Mouse (Mus musculus): ENCODE measurements around the gene Gm11596.
"Not testable (repeated sequence)": the region's sequence is repeated elsewhere in the genome, so short reads cannot be mapped to it uniquely, and the experiment has no call there.

Gene Gm11596

DNA sequence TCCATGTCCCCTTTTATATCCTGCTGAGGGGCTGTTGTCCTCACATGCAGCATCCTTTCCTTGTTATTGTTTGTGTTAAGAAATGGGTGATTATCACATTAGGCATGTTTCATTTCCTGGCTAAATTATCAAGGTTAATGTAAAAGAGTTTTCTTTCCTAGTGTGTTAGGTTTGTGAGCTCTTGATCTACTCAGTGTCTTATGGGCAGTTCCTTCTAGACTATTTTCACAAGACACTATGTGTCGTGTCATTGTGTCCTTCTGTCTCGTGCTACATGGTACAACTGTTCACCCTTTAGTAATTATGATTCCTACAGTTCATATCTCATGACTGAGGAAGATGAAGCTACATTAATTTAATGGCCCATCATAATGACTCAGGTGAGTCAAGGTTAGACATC lies at the start of gene Gm11596:
Gm11596 (minus strand) TSS at position 101 of the 400 bp plus-strand sequence.
- no peak for DNase-seq (ENCODE audit: low spot score in 2 of 2)

DNA sequence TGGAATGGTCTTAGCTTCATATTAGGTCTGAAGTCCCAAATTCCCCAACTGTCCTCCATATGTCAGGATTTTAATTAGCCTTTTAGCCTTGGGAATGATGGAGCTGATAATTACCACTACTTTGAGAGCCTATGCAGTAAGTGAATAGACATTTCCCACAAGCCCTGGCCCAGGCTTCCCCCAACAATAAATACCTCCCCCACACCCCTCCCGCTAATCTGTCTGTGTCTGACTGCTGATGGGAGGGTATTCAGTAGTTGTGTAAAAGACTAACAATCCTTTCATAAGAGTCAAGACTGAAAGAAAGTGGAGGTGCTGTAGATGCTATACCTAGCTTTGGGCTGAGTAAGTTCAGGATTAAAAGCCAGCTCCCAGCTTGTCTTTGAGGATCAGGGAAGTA lies 48.9 kb upstream of the Gm11596 start:
- no peak for DNase-seq (ENCODE audit: low spot score in 2 of 2)

DNA sequence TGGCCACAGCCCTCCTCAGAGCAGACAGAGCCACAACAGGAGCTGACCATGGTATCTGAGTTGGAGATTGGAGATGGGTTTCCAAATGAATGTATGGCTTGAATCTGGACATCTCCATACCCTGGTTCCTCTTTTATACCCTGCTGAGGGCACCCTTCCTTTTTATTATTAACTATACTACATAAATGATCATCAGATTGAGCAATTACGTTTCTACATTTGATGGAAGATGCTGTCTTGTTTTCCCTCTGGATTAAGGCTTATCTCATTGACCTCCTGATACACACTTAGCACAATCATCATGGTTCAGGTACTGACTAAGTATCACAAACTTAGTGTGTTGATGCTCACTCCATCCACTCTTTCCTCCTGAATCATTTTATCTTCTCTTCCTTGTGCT lies 44.7 kb upstream of the Gm11596 start, which contains the start of gene 2300003K06Rik:
2300003K06Rik (minus strand) TSS at position 101 of the 400 bp plus-strand sequence.
- no peak for DNase-seq (ENCODE audit: low spot score in 2 of 2)

DNA sequence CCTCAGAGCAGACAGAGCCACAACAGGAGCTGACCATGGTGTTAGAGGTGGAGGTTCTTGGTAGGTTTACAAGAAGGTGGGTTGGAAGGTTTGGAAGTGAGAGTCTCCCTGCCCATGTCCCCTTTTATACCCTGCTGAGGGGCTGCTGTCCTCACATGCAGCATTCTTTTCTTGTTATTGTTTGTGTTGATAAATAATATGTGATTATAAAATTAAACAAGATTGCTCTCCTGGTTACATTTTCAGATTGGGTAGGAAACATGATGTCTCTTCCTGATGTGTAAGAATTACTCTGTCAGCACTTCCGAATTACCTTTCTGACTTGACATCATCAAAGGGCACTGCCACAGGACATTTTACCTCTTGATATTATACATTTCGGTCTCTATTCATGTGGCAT lies 22.3 kb upstream of the Gm11596 start, which contains the start of gene Gm11564:
Gm11564 (minus strand) TSS at position 101 of the 400 bp plus-strand sequence.
- not testable (repeated sequence) for DNase-seq (ENCODE audit: low spot score in 2 of 2)

DNA sequence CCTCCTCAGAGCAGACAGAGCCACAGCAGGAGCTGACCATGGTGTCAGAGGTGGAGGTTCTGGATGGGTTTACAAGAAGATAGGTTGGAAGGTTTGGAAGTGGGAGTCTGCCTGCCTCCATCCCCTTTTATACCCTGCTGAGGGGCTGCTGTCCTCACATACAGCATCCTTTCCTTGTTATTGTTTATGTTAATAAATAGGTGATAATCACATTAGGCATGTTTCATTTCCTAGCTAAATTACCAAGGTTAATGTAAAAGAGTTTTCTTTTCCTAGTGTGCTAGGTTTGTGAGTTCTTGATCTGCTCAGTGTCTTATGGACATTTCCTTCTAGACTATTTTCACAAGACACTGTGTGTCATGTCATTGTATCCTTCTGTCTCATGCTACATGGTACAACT lies 16.5 kb upstream of the Gm11596 start, which contains the start of gene Krtap4-13:
Krtap4-13 (minus strand) TSS at position 101 of the 400 bp plus-strand sequence.
- not testable (repeated sequence) for DNase-seq (ENCODE audit: low spot score in 2 of 2)

DNA sequence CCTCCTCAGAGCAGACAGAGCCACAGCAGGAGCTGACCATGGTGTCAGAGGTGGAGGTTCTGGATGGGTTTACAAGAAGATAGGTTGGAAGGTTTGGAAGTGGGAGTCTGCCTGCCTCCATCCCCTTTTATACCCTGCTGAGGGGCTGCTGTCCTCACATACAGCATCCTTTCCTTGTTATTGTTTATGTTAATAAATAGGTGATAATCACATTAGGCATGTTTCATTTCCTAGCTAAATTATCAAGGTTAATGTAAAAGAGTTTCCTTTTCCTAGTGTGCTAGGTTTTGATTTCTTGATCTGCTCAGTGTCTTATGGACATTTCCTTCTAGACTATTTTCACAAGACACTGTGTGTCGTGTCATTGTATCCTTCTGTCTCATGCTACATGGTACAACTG lies 11.1 kb upstream of the Gm11596 start, which contains the start of gene Gm11554:
Gm11554 (minus strand) TSS at position 101 of the 400 bp plus-strand sequence.
- not testable (repeated sequence) for DNase-seq (ENCODE audit: low spot score in 2 of 2)

DNA sequence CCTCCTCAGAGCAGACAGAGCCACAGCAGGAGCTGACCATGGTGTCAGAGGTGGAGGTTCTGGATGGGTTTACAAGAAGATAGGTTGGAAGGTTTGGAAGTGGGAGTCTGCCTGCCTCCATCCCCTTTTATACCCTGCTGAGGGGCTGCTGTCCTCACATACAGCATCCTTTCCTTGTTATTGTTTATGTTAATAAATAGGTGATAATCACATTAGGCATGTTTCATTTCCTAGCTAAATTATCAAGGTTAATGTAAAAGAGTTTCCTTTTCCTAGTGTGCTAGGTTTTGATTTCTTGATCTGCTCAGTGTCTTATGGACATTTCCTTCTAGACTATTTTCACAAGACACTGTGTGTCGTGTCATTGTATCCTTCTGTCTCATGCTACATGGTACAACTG lies 5.6 kb upstream of the Gm11596 start, which contains the start of gene Gm11569:
Gm11569 (minus strand) TSS at position 101 of the 400 bp plus-strand sequence.
- DNase-seq (ENCODE audit: low spot score in 2 of 2), result not testable (repeated sequence)

DNA sequence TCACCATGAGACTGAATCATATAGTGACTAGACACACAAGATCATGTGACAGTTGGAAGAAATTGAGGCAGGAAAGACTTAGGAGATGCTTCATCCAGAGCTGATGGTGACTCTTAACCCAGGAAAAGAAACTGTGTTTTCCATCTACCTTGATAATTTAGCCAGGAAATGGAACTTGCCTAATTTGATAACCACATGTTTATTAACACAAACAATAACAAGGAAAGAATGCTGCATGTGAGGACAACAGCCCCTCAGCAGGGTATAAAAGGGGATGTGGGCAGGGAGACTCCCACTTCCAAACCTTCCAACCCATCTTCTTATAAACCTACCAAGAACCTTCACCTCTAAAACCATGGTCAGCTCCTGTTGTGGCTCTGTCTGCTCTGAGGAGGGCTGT lies 8.4 kb downstream of the Gm11596 start, which contains the start of gene Krtap4-9:
Krtap4-9 (plus strand) TSS at position 301 of the 400 bp plus-strand sequence.
- DNase-seq (ENCODE audit: low spot score in 2 of 2), result not testable (repeated sequence)

DNA sequence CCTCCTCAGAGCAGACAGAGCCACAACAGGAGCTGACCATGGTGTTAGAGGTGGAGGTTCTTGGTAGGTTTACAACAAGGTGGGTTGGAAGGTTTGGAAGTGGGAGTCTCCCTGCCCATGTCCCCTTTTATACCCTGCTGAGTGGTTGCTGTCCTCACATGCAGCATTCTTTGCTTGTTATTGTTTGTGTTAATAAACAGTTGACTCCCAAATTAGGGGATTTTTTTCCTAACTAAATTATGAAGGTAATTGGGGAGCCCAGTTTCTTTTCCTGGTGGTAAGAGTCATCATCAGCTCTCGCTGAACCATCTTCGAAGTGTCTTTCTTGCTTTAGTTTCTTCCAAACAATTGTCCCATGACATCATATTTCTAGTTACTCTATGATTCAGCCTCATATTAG lies 12.7 kb downstream of the Gm11596 start, which contains the start of gene Krtap4-8:
Krtap4-8 (minus strand) TSS at position 101 of the 400 bp plus-strand sequence.
- no peak for DNase-seq (ENCODE audit: low spot score in 2 of 2)

DNA sequence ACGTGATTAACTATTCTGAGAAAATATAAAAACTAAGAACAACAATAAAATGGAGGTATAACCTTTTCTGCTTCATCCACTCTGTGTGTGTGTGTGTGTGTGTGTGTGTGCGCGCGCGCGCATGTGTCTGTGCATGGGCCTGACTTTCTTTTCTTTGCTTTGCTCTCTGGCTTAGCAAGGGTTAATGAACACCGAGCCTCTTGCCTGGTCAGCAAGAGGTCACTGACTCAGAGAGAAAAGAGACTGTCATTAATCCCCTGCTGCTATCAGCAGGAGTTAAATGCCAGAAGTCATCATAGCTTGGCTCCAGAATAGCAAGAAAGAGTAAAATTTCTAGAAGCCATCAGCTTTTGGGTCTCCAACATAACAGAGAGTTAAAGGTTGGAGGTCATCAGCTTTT lies 14.9 kb downstream of the Gm11596 start:
- DNase-seq (ENCODE audit: low spot score in 2 of 2), result no peak

DNA sequence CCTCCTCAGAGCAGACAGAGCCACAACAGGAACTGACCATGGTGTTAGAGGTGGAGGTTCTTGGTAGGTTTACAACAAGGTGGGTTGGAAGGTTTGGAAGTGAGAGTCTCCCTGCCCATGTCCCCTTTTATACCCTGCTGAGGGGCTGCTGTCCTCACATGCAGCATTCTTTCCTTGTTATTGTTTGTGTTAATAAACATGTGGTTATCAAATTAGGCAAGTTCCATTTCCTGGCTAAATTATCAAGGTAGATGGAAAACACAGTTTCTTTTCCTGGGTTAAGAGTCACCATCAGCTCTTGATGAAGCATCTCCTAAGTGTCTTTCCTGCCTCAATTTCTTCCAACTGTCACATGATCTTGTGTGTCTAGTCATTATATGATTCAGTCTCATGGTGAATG lies 20.5 kb downstream of the Gm11596 start, which contains the start of gene Gm11595:
Gm11595 (minus strand) TSS at position 101 of the 400 bp plus-strand sequence.
- not testable (repeated sequence) for DNase-seq (ENCODE audit: low spot score in 2 of 2)

DNA sequence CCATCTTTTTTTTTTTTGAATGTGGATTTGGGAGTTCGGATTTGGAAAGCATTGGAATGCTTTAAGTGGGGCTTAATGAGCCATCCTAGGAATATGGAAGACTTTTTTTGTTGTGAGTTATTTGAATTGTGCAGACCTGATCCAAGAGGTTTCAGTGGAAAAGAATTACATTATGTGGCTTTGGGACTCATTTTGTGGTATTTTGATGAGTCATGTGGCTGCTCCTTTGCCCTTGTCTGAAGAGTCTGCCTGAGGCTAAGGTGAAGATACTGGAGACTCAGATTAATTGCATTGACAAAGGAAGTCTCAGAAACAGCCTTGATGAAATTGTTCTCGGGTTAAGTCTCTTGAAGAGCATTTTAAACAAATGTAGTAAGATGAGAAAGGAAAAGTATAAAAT lies 24.9 kb downstream of the Gm11596 start:
- DNase-seq (ENCODE audit: low spot score in 2 of 2), result no peak

DNA sequence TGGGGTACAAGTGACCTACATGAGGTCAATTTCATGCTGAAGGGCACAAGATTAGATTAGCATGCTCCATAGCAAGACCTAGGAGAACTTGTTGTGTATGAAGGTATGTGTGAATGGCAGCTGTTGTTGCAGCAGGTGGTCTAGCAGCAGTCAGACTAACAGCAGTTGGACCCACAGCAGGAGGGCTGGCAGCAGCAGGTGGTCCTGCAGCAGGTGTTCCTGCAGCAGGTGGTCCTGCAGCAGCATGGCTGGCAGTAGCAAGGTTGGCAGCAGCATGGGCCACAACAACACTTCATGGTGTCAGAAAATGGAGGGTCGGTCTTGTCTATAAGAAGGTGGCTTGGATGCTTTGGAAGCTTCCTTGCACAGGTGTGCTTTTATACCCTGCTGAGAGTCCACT lies 34.4 kb downstream of the Gm11596 start:
- DNase-seq (ENCODE audit: low spot score in 2 of 2), result no peak

DNA sequence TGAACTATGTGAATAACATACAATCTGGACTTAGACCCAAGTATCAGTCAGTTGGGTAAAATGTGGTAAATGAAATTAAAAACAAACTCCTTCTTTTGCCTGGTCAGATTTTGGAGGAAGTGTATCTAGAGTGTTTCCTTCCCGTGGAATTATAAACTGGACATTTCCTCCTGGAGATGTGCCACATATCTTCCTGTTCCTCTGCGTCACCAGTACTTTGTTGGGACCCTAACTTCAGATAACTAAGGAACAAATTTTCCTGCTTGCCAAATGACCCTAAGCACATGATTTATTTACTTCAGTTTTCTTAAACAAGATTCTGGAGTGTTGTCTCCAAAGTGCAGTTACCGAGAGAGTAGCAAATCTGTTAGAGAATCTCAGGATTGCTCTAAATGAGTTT lies 49.3 kb downstream of the Gm11596 start:
- no peak for DNase-seq (ENCODE audit: low spot score in 2 of 2)
